Mouse (Mus musculus): ENCODE results near the gene Prcc. TPM values are rescaled to one million over a fixed set of nuclear protein-coding genes. Genes with fewer than 3 reads are reported as not detected.

The Prcc gene
- polyA plus RNA-seq, 1 experiment from 2014 or later, result 14.7 TPM

Other genes starting within 250 kb of the Prcc start
- 0.39 and 0.73 TPM in 2 replicates for gene Lrrc71, start 137.0 kb downstream of the Prcc start, polyA plus RNA-seq (2014; fragmentation: Nextera tagmentation; extraction: Ambion mirVana)
- gene Ntrk1, start 90.4 kb downstream of the Prcc start, polyA plus RNA-seq (2014; fragmentation: Nextera tagmentation; extraction: Ambion mirVana), result 1.0 and 1.3 TPM in 2 replicates
- 0.32 and 0.72 TPM in 2 replicates for gene Insrr, start 88.7 kb downstream of the Prcc start, polyA plus RNA-seq (2014; fragmentation: Nextera tagmentation; extraction: Ambion mirVana)
- 28.4 and 31.7 TPM in 2 replicates for gene Pear1, start 61.3 kb downstream of the Prcc start, polyA plus RNA-seq (2014; fragmentation: Nextera tagmentation; extraction: Ambion mirVana)
- 0.16 and 0.28 TPM in 2 replicates for gene Sh2d2a, start 38.9 kb downstream of the Prcc start, polyA plus RNA-seq (2014; fragmentation: Nextera tagmentation; extraction: Ambion mirVana)
- gene Hdgf, start 20.7 kb upstream of the Prcc start, polyA plus RNA-seq (2014; fragmentation: Nextera tagmentation; extraction: Ambion mirVana), result 167 and 246 TPM in 2 replicates
- gene Mrpl24, start 33.9 kb upstream of the Prcc start, polyA plus RNA-seq (2014; fragmentation: Nextera tagmentation; extraction: Ambion mirVana), result 73.3 and 74.2 TPM in 2 replicates
- gene Isg20l2, start 44.7 kb upstream of the Prcc start, polyA plus RNA-seq (2014; fragmentation: Nextera tagmentation; extraction: Ambion mirVana), result 32.8 and 35.9 TPM in 2 replicates
- 17.9 and 21.8 TPM in 2 replicates for gene Rrnad1, start 45.1 kb upstream of the Prcc start, polyA plus RNA-seq (2014; fragmentation: Nextera tagmentation; extraction: Ambion mirVana)
- 9.7 and 14.4 TPM in 2 replicates for gene Crabp2, start 63.1 kb upstream of the Prcc start, polyA plus RNA-seq (2014; fragmentation: Nextera tagmentation; extraction: Ambion mirVana)
- 11.9 and 13.4 TPM in 2 replicates for gene Nes, start 85.5 kb upstream of the Prcc start, polyA plus RNA-seq (2014; fragmentation: Nextera tagmentation; extraction: Ambion mirVana)
- gene Bcan, start 114.6 kb upstream of the Prcc start, polyA plus RNA-seq (2014; fragmentation: Nextera tagmentation; extraction: Ambion mirVana), result 0.26 and 0.73 TPM in 2 replicates
- 0.13 TPM in 1 of 2 replicates, not detected in the other for gene Hapln2, start 142.0 kb upstream of the Prcc start, polyA plus RNA-seq (2014; fragmentation: Nextera tagmentation; extraction: Ambion mirVana)
- 41.1 and 45.5 TPM in 2 replicates for gene Gpatch4, start 157.5 kb upstream of the Prcc start, polyA plus RNA-seq (2014; fragmentation: Nextera tagmentation; extraction: Ambion mirVana)
- gene Naxe, start 172.9 kb upstream of the Prcc start, polyA plus RNA-seq (2014; fragmentation: Nextera tagmentation; extraction: Ambion mirVana), result 169 and 170 TPM in 2 replicates
- gene Ttc24, start 192.7 kb upstream of the Prcc start, polyA plus RNA-seq (2014; fragmentation: Nextera tagmentation; extraction: Ambion mirVana), result not detected in 2 replicates
- 23.8 and 24.0 TPM in 2 replicates for gene Iqgap3, start 196.4 kb upstream of the Prcc start, polyA plus RNA-seq (2014; fragmentation: Nextera tagmentation; extraction: Ambion mirVana)